Mouse (Mus musculus) lung, embryonic 15.5 days (tissue): ENCODE measurements around the gene Rsph14. TPM values are rescaled to one million over a fixed set of nuclear protein-coding genes. Genes with fewer than 3 reads are reported as not detected.

Source experiments
- ATAC-seq: fragments of 200-750 bp; cut with Nextera tagmentation; 2 replicates; pipeline ENCODE4 v1.8.0; 2017; ENCODE audit warnings: moderate number of reproducible peaks, borderline replicate concordance; ENCODE audit not compliant: low FRiP score, low TSS enrichment; ENCODE audit errors: extremely low read depth
- H3K27ac ChIP-seq: fragments of 300-500 bp; sonication (generic); 2 replicates; pipeline ENCODE4 v1.5.1; 2015; ENCODE audit warnings: moderate library complexity, mild to moderate bottlenecking, inconsistent platforms
- H3K27me3 ChIP-seq: fragments of 300-500 bp; sonication (generic); 2 replicates; pipeline ENCODE4 v1.6.1; 2015; ENCODE audit warnings: inconsistent platforms
- H3K36me3 ChIP-seq: fragments of 300-500 bp; sonication (generic); 2 replicates; pipeline ENCODE4 v1.6.1; 2015; ENCODE audit warnings: inconsistent platforms
- H3K4me1 ChIP-seq: fragments of 300-500 bp; sonication (generic); 2 replicates; pipeline ENCODE4 v1.6.1; 2015; ENCODE audit warnings: inconsistent platforms
- H3K4me2 ChIP-seq: fragments of 300-500 bp; sonication (generic); 2 replicates; pipeline ENCODE4 v1.6.1; 2015; ENCODE audit warnings: inconsistent platforms, mild to moderate bottlenecking, moderate library complexity
- H3K4me3 ChIP-seq: fragments of 300-500 bp; sonication (generic); 2 replicates; pipeline ENCODE4 v1.5.1; 2015; ENCODE audit warnings: mild to moderate bottlenecking, inconsistent platforms
- H3K9ac ChIP-seq: fragments of 300-500 bp; sonication (generic); 2 replicates; pipeline ENCODE4 v1.6.1; 2015; ENCODE audit warnings: inconsistent platforms
- H3K9me3 ChIP-seq: fragments of 300-500 bp; sonication (generic); 2 replicates; pipeline ENCODE4 v1.6.1; 2016; ENCODE audit warnings: inconsistent platforms
- WGBS: fragments of 180-500 bp; shearing (Covaris S2); methylation state at CpG from one replicate; pipeline ENCODE4 v1.1.7; 2015; 5-methylcytosine and 5-hydroxymethylcytosine counted together
- polyA plus RNA-seq: library from polyadenylated mRNA; unstranded; fragments of >200 nt; fragmentation: Nextera tagmentation; extraction: Ambion mirVana; gene quantifications from 2 replicates; pipeline ENCODE4 v1.2.1, GENCODE M21; 2015

The Rsph14 gene
- polyA plus RNA-seq, 1 experiment from 2014 or later = 2.1 TPM

DNA sequence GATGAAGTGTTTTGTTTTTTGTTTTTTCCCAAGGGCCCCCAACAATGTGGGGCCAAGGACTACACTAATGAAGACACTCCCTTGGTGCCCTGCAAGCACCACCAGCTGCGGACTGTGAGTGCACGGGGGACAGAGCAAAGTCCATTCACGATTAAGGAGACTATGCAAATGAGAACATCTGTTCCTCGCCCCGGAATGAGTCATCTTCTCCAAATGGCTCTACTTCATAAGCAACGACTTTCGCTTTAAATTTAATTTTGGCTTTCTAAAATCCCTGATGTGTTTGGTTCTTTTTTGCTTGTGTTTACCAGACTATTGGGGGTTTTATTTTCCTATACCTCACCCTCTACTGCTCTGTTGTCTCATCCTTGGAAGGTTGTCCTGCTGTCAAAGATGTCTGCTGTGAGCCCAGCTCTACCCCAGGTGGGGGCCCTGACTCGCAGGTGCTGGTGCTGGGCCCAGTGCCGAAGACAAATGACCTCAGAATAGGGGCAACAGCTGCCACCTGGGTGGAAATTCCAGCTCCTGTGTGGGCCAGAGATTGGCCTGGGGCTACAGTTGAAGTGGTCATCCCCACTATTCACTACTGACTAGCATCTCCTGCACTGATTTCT is 79.4 kb downstream of the Rsph14 start:
- no peak overlapping the region for H3K9ac ChIP-seq
- WGBS = 53% methylated on average over 9 of the region's 9 CpGs
- no peaks in the 10 kb centered on the region for H3K27me3 ChIP-seq
- no peak overlapping the region for H3K4me2 ChIP-seq
- H3K4me1 ChIP-seq = no peaks in the 10 kb centered on the region
- no peaks in the 10 kb centered on the region for H3K9me3 ChIP-seq
- H3K27ac ChIP-seq = no peak overlapping the region
- no peaks in the 10 kb centered on the region for H3K36me3 ChIP-seq
- no peak for ATAC-seq
- H3K4me3 ChIP-seq = no peak overlapping the region

DNA sequence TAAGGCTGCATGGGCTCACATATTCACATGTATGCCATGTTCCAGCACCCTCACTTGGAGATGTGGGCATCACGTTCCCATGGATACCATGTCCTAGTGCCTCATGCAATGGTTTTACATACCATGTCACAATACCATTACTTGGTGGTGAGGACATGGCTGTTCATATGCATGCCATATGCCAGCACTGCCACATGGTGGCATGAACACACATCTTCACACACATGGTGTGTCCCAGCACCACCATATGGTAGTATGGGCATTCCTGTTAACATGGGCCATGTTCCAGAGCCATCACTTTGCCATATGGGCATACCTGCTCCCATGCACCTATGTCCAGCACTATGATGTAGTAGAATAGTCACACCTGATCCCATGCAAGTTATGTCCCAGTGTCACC is 91.6 kb downstream of the Rsph14 start:
- H3K4me2 ChIP-seq = no peak overlapping the region
- no peaks in the 10 kb centered on the region for H3K4me1 ChIP-seq
- 100% methylated on average over 1 of the region's 1 CpGs for WGBS
- H3K9ac ChIP-seq = no peak overlapping the region
- no peak overlapping the region for H3K27ac ChIP-seq
- H3K9me3 ChIP-seq = no peaks in the 10 kb centered on the region
- no peak for ATAC-seq
- no peak overlapping the region for H3K4me3 ChIP-seq
- no peaks in the 10 kb centered on the region for H3K36me3 ChIP-seq
- no peaks in the 10 kb centered on the region for H3K27me3 ChIP-seq

DNA sequence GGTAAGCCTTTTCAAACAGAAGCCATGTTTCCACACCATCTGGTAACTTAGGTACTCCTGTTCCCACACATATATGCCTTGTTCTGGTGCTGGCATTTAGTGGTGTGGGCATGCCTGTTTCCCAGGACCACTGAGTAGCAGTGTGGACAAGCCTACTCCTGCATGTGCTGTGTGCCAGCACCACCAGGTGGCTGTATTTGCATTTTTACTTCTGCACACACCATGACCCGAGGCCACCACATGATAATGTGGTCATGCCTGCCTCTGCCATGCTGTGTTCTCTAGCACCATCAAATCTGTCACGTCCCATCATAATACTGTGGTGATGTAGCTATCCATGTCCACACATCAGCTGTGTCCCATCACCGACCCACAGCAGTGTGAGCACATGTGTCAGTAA is 93.1 kb downstream of the Rsph14 start:
- no peak for ATAC-seq

DNA sequence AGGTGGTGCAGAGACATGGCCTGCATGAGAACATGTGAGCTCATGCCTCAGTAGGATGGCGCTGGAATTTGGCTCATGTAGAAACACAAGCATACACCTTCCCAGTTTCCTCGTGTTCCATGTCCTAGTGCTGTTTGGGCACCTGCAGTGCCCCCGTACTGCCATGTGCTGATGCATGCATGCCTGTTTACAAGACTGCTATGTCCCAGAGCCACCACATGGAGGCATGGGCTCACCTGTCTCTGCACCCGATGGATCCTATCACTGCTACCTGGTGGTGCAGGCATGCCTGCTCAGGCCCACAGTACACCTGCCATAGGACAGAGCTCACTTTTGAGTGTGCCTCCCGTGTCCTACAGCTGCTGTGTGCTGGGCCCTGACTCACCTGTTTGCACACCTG is 94.0 kb downstream of the Rsph14 start:
- Histone ChIP-seq H3K4me1 (no peaks in the 10 kb centered on the region), H3K27ac (no peak overlapping the region), H3K9me3 (no peaks in the 10 kb centered on the region), H3K4me2 (no peak overlapping the region), H3K27me3 (no peaks in the 10 kb centered on the region), H3K36me3 (no peaks in the 10 kb centered on the region), H3K4me3 (no peak overlapping the region), H3K9ac (no peak overlapping the region)
- WGBS = 57% methylated on average over 5 of the region's 5 CpGs
- no peak for ATAC-seq

More for the DNA sequence above, 93.1 kb downstream of the Rsph14 start:
- H3K27me3 ChIP-seq = no peaks in the 10 kb centered on the region
- WGBS = 54% methylated on average over 3 of the region's 3 CpGs
- no peaks in the 10 kb centered on the region for H3K36me3 ChIP-seq
- H3K4me1 ChIP-seq = no peaks in the 10 kb centered on the region
- H3K4me2 ChIP-seq = no peak overlapping the region
- H3K9me3 ChIP-seq = no peaks in the 10 kb centered on the region
- H3K9ac ChIP-seq = no peak overlapping the region
- no peak overlapping the region for H3K27ac ChIP-seq
- H3K4me3 ChIP-seq = no peak overlapping the region

DNA sequence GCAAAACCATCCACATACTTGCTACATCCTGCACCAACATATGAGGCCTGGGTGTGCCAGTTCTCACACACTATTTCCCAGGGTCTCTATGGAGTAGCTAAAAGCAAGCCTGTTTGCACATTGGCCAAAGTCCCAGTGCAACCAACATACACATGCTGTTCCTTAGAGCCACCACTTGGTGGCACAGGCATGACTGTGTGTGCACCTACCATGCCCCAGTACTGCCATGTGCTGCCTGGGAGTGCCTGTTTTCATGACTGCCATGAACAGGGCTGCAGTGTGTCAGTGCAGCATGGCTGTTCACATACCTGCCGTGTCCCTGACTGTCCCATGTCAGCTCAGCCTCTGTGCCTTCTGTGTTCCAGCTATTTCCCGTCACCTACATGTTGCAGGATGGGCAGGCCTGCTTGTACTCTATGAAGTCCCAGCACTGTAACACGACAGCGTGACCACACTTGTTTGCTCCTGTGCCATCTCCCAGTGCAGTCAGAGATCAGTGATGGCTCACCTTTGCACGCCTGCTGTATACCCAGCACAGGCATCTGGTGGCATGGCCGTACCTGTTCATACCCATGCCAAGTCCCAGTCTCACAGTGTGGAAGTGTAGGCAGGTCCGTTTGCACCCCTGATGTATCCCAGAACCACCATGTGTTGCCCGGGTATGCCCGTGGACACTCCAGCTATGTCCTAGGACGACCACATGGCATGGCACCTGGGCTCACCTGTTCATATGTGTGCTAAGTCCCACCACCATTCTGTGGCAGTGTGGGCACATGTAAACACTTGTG is 95.2 kb downstream of the Rsph14 start:
- Histone ChIP-seq H3K9ac (no peak overlapping the region), H3K9me3 (no peaks in the 10 kb centered on the region), H3K36me3 (no peaks in the 10 kb centered on the region), H3K27me3 (no peaks in the 10 kb centered on the region), H3K4me2 (no peak overlapping the region), H3K4me1 (no peaks in the 10 kb centered on the region), H3K4me3 (no peak overlapping the region), H3K27ac (no peak overlapping the region)
- WGBS = 74% methylated on average over 10 of the region's 10 CpGs
- ATAC-seq = peak; percentile 43; the same call in 1 of the 2 replicates

DNA sequence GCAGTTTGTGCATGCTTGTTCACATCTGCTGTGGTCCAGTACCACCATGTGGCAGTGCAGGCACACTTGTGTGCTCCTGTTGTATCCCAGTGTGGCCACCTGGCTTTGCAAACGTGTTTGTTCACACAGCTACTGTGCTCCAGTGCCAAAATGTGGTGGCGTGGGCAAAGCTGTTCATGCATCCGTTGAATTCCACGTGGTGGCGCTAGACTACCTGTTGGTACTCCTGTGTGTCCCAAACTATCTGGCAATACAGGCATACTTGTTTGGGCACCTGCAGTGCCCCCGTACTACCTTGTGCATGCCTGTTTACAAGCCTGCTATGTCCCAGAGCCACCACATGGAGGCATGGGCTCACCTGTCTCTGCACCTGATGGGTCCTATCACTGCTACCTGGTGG is 97.4 kb downstream of the Rsph14 start:
- Histone ChIP-seq H3K4me2 (no peak overlapping the region), H3K27ac (no peak overlapping the region), H3K36me3 (no peaks in the 10 kb centered on the region), H3K27me3 (no peaks in the 10 kb centered on the region), H3K4me3 (no peak overlapping the region), H3K9ac (no peak overlapping the region), H3K9me3 (no peaks in the 10 kb centered on the region), H3K4me1 (no peaks in the 10 kb centered on the region)
- no peak for ATAC-seq
- 20% methylated on average over 6 of the region's 6 CpGs for WGBS

DNA sequence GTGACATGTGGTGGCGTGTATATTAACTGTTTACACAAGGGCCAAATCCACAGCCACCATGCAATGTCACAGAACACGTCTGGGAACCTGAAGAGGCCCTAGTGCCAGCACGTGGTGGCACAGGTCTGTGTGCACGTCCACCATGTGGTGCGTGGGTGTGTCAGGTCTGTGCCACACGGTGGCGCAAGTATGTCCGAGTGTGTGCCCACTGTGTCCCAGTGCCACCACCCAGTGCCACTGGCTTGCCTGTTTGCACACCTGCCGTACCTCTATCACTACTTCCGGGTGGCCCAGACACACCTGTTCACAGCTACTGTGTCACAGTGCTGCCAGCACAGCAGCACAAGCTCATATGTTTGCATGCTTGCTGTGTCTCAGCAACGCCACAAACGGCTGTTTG is 97.9 kb downstream of the Rsph14 start:
- WGBS = 73% methylated on average over 12 of the region's 12 CpGs
- H3K4me3 ChIP-seq = no peak overlapping the region
- no peak overlapping the region for H3K9ac ChIP-seq
- no peaks in the 10 kb centered on the region for H3K9me3 ChIP-seq
- no peaks in the 10 kb centered on the region for H3K27me3 ChIP-seq
- no peaks in the 10 kb centered on the region for H3K4me1 ChIP-seq
- no peak for ATAC-seq
- no peak overlapping the region for H3K4me2 ChIP-seq
- H3K27ac ChIP-seq = no peak overlapping the region
- H3K36me3 ChIP-seq = no peaks in the 10 kb centered on the region

DNA sequence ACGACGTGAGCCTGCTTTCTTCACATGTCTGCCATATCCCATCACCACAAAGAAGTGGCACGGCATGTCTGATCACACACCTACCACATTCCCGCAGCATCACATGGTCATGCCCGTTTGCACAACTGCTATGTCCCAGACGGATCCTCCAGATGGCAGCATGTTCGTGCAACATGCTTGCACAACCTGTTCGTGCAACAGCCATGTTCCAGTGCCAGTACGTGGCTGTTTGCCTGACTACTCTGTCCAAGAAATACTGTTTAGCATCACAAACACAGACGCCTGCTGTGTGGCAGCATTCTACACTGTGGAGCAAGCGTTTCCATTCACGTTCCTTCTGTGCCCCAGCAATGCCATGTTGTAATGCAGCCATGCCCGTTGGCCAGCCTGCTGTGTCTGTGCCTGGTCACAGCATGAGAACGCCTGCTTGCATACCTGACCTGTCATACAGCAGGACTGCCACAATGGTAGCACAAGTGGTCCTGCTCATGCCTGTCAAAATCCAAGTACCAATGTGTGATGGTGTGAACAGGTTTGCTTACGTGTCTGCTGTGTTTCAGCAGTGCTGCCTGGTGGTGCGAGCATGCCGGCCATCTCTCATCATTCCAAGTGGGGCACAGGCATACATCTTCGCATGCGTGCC is 98.7 kb downstream of the Rsph14 start:
- no peaks in the 10 kb centered on the region for H3K4me1 ChIP-seq
- no peak overlapping the region for H3K9ac ChIP-seq
- H3K4me3 ChIP-seq = no peak overlapping the region
- WGBS = 79% methylated on average over 19 of the region's 19 CpGs
- H3K27me3 ChIP-seq = no peaks in the 10 kb centered on the region
- H3K27ac ChIP-seq = no peak overlapping the region
- H3K9me3 ChIP-seq = no peaks in the 10 kb centered on the region
- no peak for ATAC-seq
- no peaks in the 10 kb centered on the region for H3K36me3 ChIP-seq
- H3K4me2 ChIP-seq = no peak overlapping the region

DNA sequence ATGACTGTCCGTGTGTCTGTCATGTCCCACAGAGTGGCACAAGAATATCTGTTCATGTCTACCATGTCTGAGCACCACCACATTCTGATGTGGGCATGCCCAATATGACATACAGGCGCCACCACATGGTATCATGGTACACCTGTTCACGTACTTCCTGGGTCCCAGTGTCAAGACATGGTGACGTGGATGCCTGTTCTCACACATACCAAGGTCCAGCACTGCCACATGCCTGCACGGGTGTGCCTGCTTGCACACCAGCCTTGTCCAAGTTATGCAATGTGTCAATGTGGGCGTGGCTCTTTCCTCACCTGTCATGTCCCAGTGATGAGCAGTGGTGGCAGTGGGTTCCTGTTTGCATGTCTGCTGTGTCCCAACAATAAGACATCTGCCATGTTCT is 99.9 kb downstream of the Rsph14 start:
- Histone ChIP-seq H3K27ac (no peak overlapping the region), H3K4me3 (no peak overlapping the region), H3K9ac (no peak overlapping the region), H3K36me3 (no peaks in the 10 kb centered on the region), H3K27me3 (no peaks in the 10 kb centered on the region), H3K4me1 (no peaks in the 10 kb centered on the region), H3K9me3 (no peaks in the 10 kb centered on the region), H3K4me2 (no peak overlapping the region)
- ATAC-seq = no peak
- WGBS = 77% methylated on average over 6 of the region's 6 CpGs

DNA sequence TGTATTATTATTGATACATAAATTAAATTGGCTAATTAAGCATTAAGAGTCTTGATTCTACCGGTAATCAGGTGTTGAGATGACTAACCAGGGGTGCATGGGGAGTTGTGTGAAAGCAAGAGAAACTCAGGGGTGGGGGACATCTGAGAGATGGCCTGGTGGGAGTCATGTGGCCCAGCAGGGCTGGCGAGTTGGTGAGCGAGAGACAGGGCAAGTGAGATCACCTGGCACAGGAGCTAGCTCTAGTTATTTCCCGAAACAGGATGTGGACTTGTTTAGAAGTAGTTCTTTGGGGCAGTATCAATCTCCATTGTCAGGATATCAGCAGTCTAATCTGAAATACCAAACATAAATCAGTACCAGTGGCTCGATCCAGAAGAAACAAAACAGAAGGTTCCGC is 100.8 kb downstream of the Rsph14 start:
- H3K9ac ChIP-seq = no peak overlapping the region
- H3K4me2 ChIP-seq = no peak overlapping the region
- no peak overlapping the region for H3K27ac ChIP-seq
- WGBS = 64% methylated on average over 6 of the region's 6 CpGs
- no peak for ATAC-seq
- H3K27me3 ChIP-seq = no peaks in the 10 kb centered on the region
- H3K9me3 ChIP-seq = no peaks in the 10 kb centered on the region
- no peaks in the 10 kb centered on the region for H3K36me3 ChIP-seq
- no peaks in the 10 kb centered on the region for H3K4me1 ChIP-seq
- H3K4me3 ChIP-seq = no peak overlapping the region

DNA sequence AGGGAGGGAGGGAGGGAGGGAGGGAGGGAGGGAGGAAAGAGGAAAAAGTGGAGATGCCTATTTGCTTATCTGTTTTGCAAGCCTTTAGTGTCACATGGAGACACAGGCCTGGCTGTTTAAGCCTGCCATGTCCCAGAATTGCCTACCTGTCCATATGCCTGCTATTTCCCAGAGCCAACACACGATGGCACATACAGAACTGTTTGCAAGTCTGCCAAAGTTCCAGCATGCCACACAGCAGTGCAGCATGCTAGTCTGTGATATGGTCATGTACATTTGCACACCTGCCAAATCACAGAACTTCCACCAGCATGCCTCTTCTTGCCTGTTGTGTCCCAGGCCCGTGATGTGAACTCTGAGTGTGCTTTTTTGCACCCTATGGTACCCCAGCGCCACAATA is 101.8 kb downstream of the Rsph14 start:
- 65% methylated on average over 3 of the region's 3 CpGs for WGBS
- H3K9ac ChIP-seq = no peak overlapping the region
- no peak overlapping the region for H3K4me2 ChIP-seq

DNA sequence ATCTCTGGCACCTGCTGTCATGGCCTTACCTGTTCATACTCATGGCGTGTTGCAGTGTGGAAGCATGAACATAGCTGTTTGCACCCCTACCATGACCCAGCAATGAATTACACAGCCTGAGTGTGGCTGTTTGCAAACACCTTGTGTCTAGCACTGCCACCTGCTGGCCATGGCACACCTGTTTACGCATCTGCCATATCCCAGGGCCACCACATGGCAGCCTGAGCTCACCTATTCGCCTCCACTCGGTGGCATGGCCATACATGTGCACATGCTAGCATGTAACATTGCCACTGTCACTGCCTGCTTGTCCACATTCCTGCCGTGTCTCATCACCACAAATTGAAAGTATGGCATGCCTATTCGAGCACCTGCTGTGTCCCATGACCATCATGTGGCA is 102.8 kb downstream of the Rsph14 start:
- no peak overlapping the region for H3K4me3 ChIP-seq
- H3K9me3 ChIP-seq = no peaks in the 10 kb centered on the region
- H3K27ac ChIP-seq = no peak overlapping the region
- no peaks in the 10 kb centered on the region for H3K36me3 ChIP-seq
- ATAC-seq = no peak
- 58% methylated on average over 6 of the region's 6 CpGs for whole genome bisulfite sequencing
- H3K9ac ChIP-seq = no peak overlapping the region
- peaks cover 3% of the 10 kb centered on the region; the same call in 1 of the 2 replicates for H3K4me1 ChIP-seq
- no peaks in the 10 kb centered on the region for H3K27me3 ChIP-seq
- H3K4me2 ChIP-seq = no peak overlapping the region

More for the DNA sequence above, 101.8 kb downstream of the Rsph14 start:
- Histone ChIP-seq H3K4me1 (no peaks in the 10 kb centered on the region), H3K27me3 (no peaks in the 10 kb centered on the region), H3K4me3 (no peak overlapping the region), H3K9me3 (no peaks in the 10 kb centered on the region), H3K27ac (no peak overlapping the region), H3K36me3 (no peaks in the 10 kb centered on the region)
- ATAC-seq = no peak
